Comparison of ENCODE assay signal across 8 mouse cellular contexts in the genomic region with DNA sequence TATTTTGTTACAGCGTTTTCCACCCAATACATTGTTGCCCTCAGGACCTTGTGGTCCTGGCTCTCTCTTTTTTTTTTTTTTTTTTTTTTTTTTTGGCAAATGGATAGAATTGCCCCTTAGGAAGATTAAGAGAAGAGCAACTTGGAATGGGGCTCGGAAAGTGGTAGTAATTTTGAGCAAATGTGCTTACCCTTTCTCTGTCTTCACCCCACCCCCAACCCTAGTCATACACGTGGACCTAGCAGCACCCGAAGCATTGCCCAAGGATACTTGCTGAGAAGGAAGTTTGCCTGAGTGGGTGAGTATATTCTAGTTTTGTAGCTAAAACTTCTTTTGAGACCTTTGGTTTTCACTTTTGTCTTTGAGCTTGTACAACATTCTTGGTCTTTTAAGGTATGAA. TPM values are rescaled to one million over a fixed set of nuclear protein-coding genes. Genes with fewer than 3 reads are reported as not detected.
DNase-seq lines count a peak whose midpoint lies in the region; ATAC-seq and TF ChIP-seq lines count a peak whose summit lies in the region.

No protein-coding gene starts in this region.

- DNase-seq in heart, postnatal 25 days (ENCODE audit: low spot score), result no peak
- DNase-seq in MEL-GATA-1-ER (ENCODE audit: extremely low read depth, low read depth), result peak; percentile 94
- DNase-seq in liver, postnatal 0 days, result no peak
- DNase-seq in retina, embryonic 14.5 days (ENCODE audit: low spot score), result no peak
- no peak for DNase-seq in urinary bladder, postnatal 25 days (ENCODE audit: low spot score)
- no peak for DNase-seq in heart, postnatal 36 days

- intact Hi-C loops in heart, postnatal 25 days (cut with DNase I), result loop anchor here (5.0 kb wide), 2 partner anchors 90 to 185 kb away; no protein-coding TSS in a partner anchor
- intact Hi-C loops in heart, postnatal 36 days (cut with DNase I), result loop anchor here (2.0 to 5.0 kb wide), 2 partner anchors 26 to 190 kb away; no protein-coding TSS in a partner anchor

- H3K4me1 ChIP-seq in heart, embryonic 16.5 days (ENCODE audit: control insufficient read depth, insufficient read depth, low read length), result peaks cover 13% of the 10 kb centered on the region
- H3K4me1 ChIP-seq in forebrain, embryonic 16.5 days (replicated peaks; ENCODE audit: control insufficient read depth, insufficient read depth, low read length), result peaks cover 18% of the 10 kb centered on the region
- H3K4me1 ChIP-seq in liver, postnatal 0 days (ENCODE audit: insufficient read depth), result peaks cover 15% of the 10 kb centered on the region

- no peak for TF ChIP-seq CTCF in liver, postnatal 0 days (IDR thresholded peaks at IDR 0.05; ENCODE audit: low read depth)

- peak overlapping the region; percentile 67 for H3K4me3 ChIP-seq in heart, embryonic 16.5 days (ENCODE audit: low read length)
- H3K4me3 ChIP-seq in forebrain, embryonic 16.5 days (replicated peaks; ENCODE audit: low read length), result peak overlapping the region; percentile 74
- H3K4me3 ChIP-seq in liver, postnatal 0 days (ENCODE audit: low read depth, low read length), result peak overlapping the region; percentile 67

- no peak for ATAC-seq in heart, embryonic 16.5 days (replicated peaks; ENCODE audit: extremely low read depth, insufficient read depth, low FRiP score)
- ATAC-seq in forebrain, embryonic 16.5 days, result no peak
- no peak for ATAC-seq in liver, postnatal 0 days

- TF ChIP-seq EP300 in liver, postnatal 0 days (IDR thresholded peaks at IDR 0.05; ENCODE audit: low read depth), result no peak

- H3K36me3 ChIP-seq in heart, embryonic 16.5 days (ENCODE audit: control insufficient read depth, insufficient read depth), result peaks cover 37% of the 10 kb centered on the region
- peaks cover 18% of the 10 kb centered on the region for H3K36me3 ChIP-seq in forebrain, embryonic 16.5 days (ENCODE audit: control insufficient read depth, insufficient read depth)
- peaks cover 40% of the 10 kb centered on the region for H3K36me3 ChIP-seq in liver, postnatal 0 days (replicated peaks; ENCODE audit: insufficient read depth, low read length)

- H3K4me2 ChIP-seq in heart, embryonic 16.5 days (ENCODE audit: low read depth, low read length), result peak overlapping the region; percentile 99
- peak overlapping the region; percentile 81 for H3K4me2 ChIP-seq in forebrain, embryonic 16.5 days (ENCODE audit: low read length)
- H3K4me2 ChIP-seq in liver, postnatal 0 days (ENCODE audit: low read depth, low read length), result peak overlapping the region; percentile 73

- no peaks in the 10 kb centered on the region for H3K9me3 ChIP-seq in heart, embryonic 16.5 days (replicated peaks; ENCODE audit: control insufficient read depth, low read length)
- H3K9me3 ChIP-seq in forebrain, embryonic 16.5 days (ENCODE audit: control insufficient read depth, low read length), result no peaks in the 10 kb centered on the region
- no peaks in the 10 kb centered on the region for H3K9me3 ChIP-seq in liver, postnatal 0 days (ENCODE audit: low read length)

- peak overlapping the region; percentile 93 for H3K27ac ChIP-seq in heart, embryonic 16.5 days (ENCODE audit: low read length)
- no peak overlapping the region; the same call in 1 of the 2 replicates for H3K27ac ChIP-seq in forebrain, embryonic 16.5 days (ENCODE audit: low read length)
- H3K27ac ChIP-seq in liver, postnatal 0 days (ENCODE audit: low read depth), result peak overlapping the region; percentile 96

- peaks cover 3% of the 10 kb centered on the region; the same call in 1 of the 2 replicates for H3K27me3 ChIP-seq in heart, embryonic 16.5 days (ENCODE audit: control insufficient read depth, insufficient read depth, low read length)
- H3K27me3 ChIP-seq in forebrain, embryonic 16.5 days (replicated peaks; ENCODE audit: control insufficient read depth, insufficient read depth, low read length), result no peaks in the 10 kb centered on the region
- 0 out of 2 replicates have a peak, but pooled peaks cover 3% of the 10 kb centered on the region for H3K27me3 ChIP-seq in liver, postnatal 0 days (ENCODE audit: insufficient read depth, low read length)

- WGBS in heart, embryonic 16.5 days, result 1% methylated on average over 4 of the region's 4 CpGs
- WGBS in forebrain, embryonic 16.5 days, result 0% methylated on average over 4 of the region's 4 CpGs
- WGBS in liver, postnatal 0 days (ENCODE audit: insufficient replicate concordance), result 2% methylated on average over 4 of the region's 4 CpGs

- H3K9ac ChIP-seq in heart, embryonic 16.5 days (ENCODE audit: low read length), result peak overlapping the region; percentile 93
- peak overlapping the region; percentile 98 for H3K9ac ChIP-seq in forebrain, embryonic 16.5 days (replicated peaks; ENCODE audit: low read depth, low read length)
- peak overlapping the region; percentile 89 for H3K9ac ChIP-seq in liver, postnatal 0 days (replicated peaks)

RNA-seq across cellular contexts. Expression of a gene that starts 49.4 kb away (rescaled TPM):
- polyA plus RNA-seq in heart, embryonic 16.5 days (2015; fragmentation: Nextera tagmentation; extraction: Ambion mirVana), result 0.12 and 0.43 TPM in 2 replicates
- total RNA-seq in heart, postnatal 25 days (2021), result not detected
- polyA plus RNA-seq in forebrain, embryonic 16.5 days (2015; fragmentation: Nextera tagmentation; extraction: Ambion mirVana), result 2.0 and 3.1 TPM in 2 replicates
- polyA plus RNA-seq in liver, postnatal 0 days (2015; fragmentation: Nextera tagmentation; extraction: Ambion mirVana), result not detected in 2 replicates
- total RNA-seq in heart, postnatal 36 days (2021), result not detected
